Mouse (Mus musculus) thymus, postnatal 4 days (tissue): ENCODE results near the gene Gja10.

Source experiments
- DNase-seq: peaks from one replicate; pipeline ENCODE4 v3.0.0; 2021

Gene Gja10

GRCm38 (mm10) chr4:32602660-32603059 lies at the start of gene Gja10:
Gene Gja10, minus strand, starts transcription at chr4:32602760.
- no peak for DNase-seq

GRCm38 (mm10) chr4:32651669-32652068 lies 49.1 kb upstream of the Gja10 start:
- DNase-seq: no peak

- DNase-seq: no peak
Measured at GRCm38 (mm10) chr4:32621637-32622036, 19.1 kb upstream of the Gja10 start.

DNA sequence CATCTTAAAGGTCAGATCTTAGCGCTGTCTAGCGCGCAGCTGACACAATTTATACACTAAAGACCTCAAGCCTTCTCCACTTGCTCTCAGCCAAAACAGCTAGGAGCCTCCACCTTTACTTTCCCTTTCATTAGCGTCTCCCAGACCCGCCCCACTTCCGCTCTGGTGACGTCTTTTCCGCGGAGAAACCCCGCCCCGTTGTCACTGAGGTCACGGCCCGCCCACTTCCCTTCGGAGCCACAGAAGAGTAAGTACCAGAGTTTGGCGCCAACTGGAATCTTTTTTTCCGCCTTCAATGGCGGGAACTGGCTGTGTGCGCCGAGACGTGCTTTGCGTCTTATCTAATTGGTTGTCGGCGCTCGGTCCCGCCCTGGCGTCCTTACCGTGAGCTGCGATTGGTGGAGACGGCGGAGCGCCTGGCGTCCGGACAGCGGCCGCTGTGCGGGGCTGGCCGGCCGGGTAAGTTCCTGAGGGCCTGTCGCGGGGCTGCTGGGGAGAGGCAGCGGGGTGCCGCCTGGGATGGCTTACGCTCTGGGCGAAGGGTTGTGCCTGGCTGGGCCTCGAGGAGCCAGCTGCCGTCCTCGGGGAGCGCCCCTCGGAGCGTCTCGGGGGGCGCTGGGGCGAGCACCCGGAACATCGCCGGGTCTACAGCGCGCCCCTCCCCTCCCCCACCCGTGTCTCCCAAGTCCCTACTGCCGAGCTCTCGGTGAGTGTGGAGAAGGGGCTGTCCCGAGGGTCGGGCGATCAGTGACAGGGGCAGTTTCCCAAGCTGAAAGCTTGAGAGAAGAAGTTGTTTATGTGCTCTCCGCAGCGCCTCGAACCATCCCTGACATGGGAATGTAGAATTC lies 12.7 kb upstream of the Gja10 start, which contains the start of gene Casp8ap2:
Gene Casp8ap2, plus strand, starts transcription at position 418 of the 848 bp plus-strand sequence.
- peak; percentile 98 for DNase-seq

DNA sequence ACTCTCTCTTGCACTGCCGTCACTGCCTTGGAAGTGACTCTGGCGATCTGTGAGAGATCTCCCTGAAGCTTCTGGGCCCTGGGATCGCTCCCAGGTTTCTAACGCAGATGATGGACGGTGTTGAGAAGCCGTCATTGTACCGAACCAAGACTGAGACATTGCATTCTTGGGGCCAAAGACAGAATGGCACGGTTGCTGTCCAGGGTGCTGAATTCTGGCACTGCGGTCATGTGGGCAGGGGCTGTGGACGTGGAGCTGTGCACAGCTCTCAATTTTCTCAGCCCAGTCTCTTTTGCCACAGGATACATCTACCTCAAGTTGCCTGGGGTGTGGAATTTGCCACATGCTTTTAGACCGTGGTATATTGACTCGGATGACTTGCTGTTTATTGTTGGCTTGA lies 1.4 kb downstream of the Gja10 start:
- peak; percentile 87 for DNase-seq

GRCm38 (mm10) chr4:32588237-32588636 lies 14.3 kb downstream of the Gja10 start:
- no peak for DNase-seq

DNA sequence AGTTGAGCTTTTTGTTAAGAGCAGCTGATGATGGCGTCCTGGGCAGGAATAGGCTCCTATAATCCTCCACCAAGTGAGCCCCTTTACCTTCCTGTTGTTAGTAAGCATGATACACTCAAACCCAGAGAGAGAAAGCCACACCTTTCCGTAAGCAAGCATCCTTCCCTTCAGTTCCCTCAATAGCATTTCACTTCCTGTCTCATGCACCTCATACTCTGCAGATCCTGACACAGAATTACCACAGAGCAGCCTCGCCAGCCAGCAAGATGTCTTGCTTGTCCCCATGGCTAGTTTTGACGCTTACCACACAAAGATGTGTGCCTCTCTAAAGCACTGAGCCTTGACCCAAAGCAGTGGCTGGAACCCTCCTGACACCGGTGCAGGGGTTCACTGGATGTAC lies 15.0 kb downstream of the Gja10 start:
- no peak for DNase-seq

DNA sequence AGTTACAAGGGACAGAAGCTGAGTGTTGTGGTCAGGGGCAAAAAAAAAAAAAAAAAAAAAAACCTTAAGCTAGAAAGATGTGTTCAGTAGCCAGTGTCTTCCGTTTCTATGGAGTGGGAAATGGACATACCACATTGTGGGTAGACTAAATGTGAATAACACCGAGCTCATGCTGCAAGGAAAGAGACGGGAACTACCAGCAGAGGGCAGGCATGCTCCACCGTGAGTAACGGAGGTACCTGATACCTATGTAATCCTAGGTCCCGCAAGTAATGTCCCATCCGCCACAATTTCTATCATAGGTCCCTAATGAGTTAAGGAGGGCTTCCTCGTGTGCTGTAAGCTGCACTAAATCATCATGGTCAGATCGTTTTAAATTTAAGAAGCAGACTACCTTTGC lies 16.0 kb downstream of the Gja10 start:
- DNase-seq: peak; percentile 92

DNA sequence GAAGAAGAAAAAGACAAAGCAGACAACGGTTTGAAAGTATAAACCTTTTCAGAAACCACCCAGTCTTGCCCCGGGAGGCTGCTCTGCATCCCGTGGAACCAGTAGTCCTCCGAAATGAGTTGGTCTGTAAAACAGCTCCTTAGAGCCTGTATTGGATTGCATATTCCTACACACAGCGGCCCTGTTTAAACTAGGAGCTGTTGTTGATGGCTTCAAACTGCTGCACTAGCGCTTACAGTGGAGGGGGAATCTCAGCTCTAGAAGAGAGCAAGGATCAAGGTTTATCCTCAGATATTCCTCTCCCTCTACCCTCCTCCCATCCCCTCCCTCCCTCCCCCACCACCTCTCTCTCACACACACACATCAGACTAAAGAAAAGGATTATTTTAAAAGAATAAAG lies 18.4 kb downstream of the Gja10 start:
- DNase-seq: no peak

DNA sequence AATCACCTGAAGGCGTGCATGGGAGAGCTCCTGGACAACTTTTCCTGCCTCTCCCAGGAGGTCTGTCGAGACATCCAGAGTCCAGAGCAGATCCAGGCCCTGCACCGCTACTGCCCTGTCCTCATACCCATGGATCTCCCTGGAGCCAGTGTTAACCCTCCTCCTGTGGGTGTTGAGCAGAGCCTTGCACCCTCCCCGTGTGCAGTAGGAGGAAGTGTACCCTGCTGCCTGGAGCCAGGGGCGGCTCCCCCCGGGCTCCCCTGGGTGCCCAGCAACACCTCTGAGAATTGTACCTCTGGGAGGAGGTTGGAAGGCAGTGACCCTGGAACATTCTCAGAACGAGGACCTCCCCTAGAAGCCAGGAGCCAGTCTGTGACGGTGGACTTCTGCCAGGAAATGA lies 22.7 kb downstream of the Gja10 start:
- no peak for DNase-seq

- DNase-seq: no peak
Measured at GRCm38 (mm10) chr4:32575165-32575564, 27.4 kb downstream of the Gja10 start.

DNA sequence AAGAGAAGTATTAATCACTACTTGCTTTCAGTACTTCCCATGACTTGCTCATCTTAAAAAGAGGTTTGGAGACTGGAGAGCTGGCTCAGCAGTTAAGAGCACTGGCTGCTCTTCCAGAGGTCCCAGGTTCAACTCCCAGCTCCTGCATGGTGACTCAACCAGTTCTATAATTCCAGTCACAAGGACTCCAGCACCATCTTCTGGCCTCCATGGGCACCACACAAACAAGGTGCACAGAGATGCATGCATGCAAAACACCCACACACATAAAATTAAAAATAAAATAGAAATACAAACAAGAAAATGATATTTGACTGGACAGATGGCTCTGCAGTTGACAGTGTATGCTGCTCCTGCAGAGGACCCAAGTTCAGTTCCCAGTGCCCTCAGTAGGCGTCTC lies 28.0 kb downstream of the Gja10 start:
- DNase-seq: no peak

DNA sequence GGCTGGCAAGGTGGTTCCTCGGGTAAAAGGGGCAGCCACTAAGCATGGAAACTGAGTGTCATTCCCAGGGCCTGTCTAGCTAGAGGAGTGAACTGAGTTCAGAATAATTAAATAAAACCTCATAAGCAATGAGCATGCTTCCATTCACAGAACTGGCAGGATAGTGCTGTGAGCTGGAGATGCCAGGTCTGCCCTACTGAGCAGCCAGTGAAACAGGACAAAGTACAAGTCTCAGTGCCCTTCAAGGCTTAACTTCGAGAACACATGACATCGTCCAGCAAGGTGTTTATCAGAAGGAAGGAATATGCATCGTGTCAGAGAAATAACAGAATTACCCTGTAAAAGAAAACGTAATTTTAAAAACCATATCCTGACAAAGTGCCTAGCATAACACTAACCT lies 29.0 kb downstream of the Gja10 start:
- no peak for DNase-seq

DNA sequence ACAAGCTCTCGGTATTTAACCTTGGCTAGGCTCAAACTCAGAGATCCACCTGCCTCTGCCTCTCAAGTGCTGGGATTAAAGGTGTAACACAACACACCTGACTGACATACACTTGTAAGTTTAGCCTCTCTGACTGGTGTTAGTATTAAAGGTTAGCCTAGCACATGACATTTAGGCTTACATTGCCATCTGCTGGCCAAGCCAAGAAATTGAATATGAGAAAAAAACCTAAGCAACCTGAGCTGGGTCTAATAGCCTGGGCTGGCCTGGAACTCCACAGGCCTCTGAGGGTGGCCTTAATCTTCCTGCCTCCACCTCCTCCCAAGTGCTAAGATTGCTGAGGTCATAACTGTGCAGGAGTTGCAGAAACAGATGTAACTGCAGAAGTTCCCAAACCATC lies 30.4 kb downstream of the Gja10 start:
- peak; percentile 65 for DNase-seq

GRCm38 (mm10) chr4:32571441-32571840 lies 31.1 kb downstream of the Gja10 start:
- no peak for DNase-seq

GRCm38 (mm10) chr4:32570939-32571317 lies 31.6 kb downstream of the Gja10 start:
- no peak for DNase-seq

DNA sequence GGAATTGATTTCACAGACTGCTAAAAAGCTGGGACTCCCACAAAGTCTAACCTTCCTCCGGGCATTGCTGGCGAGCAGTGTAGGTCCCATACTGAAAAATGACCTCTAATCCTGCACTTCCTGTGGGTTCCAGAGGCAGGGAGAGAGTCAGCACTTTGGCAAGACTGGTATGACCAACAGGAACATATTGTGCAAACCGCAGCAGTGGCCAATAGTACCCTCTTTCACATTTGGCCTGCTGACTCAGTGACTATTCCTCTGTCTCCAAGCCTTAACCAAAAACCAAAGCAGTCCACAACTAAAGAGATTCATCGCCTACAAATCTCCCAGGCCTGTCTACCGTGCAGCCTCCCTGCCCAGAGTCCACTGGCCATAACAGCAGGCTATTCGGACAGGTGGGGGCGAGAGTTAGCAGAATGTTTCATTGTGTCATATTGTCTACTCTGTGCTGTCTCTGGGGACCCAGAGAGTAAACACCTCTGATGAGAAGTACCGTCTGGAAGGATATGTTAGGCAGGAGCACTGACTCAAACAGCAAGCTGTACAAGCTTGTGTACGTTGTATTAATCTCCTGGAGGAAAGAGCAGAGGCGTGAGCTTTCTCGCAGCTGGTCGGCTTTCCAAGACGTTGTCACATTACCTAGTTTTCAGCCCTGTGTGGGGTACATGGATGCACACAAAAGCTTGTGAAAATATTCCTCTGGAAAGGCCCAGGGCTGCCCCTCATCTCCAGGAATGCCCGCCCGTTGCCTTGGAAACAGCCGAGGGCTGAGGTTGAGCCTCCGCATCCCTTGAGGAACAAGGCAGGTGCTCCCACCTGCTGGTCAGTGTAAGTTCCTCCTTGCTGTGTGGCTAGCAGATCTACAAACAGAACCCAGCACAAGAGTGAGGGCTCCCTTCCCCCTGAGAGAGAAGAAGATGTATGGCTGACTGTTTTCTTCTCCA lies 32.3 kb downstream of the Gja10 start:
- DNase-seq: no peak

GRCm38 (mm10) chr4:32569054-32569453 lies 33.5 kb downstream of the Gja10 start:
- no peak for DNase-seq

GRCm38 (mm10) chr4:32564918-32565317 lies 37.6 kb downstream of the Gja10 start:
- DNase-seq: no peak

- no peak for DNase-seq
Measured at GRCm38 (mm10) chr4:32564416-32564815, 38.1 kb downstream of the Gja10 start.

DNA sequence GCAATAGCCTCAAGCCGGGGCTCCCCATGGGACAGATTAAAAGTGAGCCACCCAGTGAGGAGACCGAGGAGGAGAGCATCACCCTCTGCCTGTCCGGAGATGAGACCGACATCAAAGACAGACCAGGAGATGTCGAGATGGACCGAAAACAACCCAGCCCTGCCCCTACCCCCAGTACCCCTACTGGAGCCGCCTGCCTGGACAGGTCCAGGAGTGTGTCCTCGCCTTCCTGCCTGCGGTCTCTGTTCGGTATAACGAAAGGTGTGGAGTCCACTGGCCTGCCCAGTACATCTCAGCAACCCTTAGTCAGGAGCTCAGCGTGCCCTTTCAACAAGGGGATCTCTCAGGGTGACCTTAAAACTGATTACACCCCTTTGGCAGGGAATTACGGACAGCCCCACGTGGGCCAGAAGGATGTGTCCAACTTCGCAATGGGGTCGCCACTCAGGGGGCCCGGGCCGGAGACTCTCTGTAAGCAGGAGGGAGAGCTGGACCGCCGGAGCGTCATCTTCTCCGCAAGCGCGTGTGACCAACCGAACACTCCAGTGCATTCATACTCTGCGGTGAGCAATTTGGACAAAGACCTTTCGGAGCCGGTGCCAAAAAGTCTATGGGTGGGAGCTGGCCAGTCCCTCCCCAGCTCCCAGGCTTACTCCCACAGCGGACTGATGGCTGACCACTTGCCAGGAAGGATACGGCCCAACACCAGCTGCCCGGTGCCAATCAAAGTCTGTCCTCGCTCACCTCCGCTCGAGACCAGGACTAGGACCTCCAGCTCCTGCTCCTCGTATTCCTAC lies 40.0 kb downstream of the Gja10 start:
- DNase-seq: no peak

DNA sequence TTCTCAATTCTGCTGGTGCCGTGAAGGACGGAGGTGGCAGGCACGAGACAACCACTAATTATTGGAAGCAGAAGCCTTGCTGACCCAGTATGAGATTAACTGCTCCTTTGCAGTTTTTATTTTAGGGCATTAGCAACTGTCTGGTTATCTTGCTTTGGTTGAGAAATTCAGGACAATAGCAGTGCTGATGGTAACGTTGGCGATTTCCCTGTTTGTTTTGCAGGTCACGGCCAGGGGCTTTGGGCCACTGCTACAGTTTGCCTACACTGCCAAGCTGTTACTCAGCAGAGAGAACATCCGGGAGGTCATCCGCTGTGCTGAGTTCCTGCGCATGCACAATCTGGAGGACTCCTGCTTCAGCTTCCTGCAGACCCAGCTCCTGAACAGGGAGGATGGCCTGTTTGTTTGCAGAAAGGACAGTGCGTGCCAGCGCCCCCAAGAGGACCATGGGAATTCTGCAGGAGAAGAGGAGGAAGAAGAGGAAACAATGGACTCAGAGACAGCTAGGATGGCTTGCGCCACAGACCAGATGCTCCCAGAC lies 40.9 kb downstream of the Gja10 start:
- DNase-seq: peak; percentile 69
